Mouse (Mus musculus): ENCODE measurements at regions not wholly inside any gene's neighbourhood (a gene's known extent, or its start where the extent isn't known, plus 50 kb on each side); places are given as distances from the start of the nearest gene placed in this dataset.

- no peak for TF ChIP-seq ZNF384 (IDR thresholded peaks at IDR 0.05; ENCODE audit: low read depth, low read length)
- TF ChIP-seq MAFK (IDR thresholded peaks at IDR 0.05; ENCODE audit: insufficient read depth, low read depth, low read length): no peak
- no peak for TF ChIP-seq HCFC1 (IDR thresholded peaks at IDR 0.05; ENCODE audit: borderline replicate concordance, insufficient read depth, low read length)
- no peak for TF ChIP-seq CHD2 (IDR thresholded peaks at IDR 0.05; ENCODE audit: low read depth, low read length)
- TF ChIP-seq ZC3H11A (IDR thresholded peaks at IDR 0.05; ENCODE audit: borderline replicate concordance, low read depth, low read length): no peak
Observed at GRCm38 (mm10) chr1:92754793-92755488, 76.5 kb upstream of the Gpc1 start.

All from ES-E14 (cell line).